In the genomic region with DNA sequence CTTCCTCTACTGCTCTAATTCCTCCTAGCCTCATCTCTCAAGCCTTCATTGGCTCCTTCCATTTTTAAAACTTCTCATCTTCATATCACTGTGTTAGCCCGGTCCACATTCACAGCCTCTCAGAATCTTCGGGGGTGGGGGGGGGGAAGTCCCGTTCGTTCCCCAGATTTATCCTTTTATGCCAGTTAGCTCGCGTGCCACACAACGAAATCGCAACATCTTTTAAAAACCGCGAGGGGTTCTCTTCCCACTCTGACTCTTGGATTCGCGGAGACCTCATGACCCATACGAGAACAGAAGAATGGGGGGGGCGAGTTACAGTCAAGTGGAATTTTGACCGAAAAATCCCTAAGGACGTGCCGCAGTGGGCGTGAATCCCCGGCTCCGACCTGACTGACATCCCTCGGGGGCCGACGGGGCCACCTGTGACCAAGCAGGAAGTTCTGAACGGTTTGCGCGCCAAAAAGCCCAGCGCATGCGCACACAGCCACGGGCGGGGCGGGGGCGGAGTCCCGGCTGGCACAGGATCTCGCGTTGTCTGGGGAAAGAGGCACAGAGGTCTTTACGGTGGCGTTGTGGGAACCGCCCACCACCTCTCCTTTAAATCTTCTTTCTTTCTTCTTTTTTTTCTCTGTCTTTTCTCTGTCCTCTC, we compare ENCODE assay signal across 8 mouse cellular contexts. TPM values are rescaled to one million over a fixed set of nuclear protein-coding genes. Genes with fewer than 3 reads are reported as not detected.
DNase-seq lines count a peak whose midpoint lies in the region; ATAC-seq lines count a peak whose summit lies in the region.

No protein-coding gene starts in this region.

- peak overlapping the region; percentile 64 to 65 for H3K4me3 ChIP-seq in heart, embryonic 14.5 days (ENCODE audit: control insufficient read depth in 1 of 2, insufficient read depth in 1 of 2, low read depth in 1 of 2, low read length in 2 of 2)
- peak overlapping the region; percentile 80 for H3K4me3 ChIP-seq in liver, embryonic 12.5 days

- peaks cover 4 to 7% of the 10 kb centered on the region in 2 experiments for H3K4me1 ChIP-seq in heart, embryonic 14.5 days (ENCODE audit: control insufficient read depth in 2 of 2, insufficient read depth in 2 of 2, low read length in 2 of 2)
- H3K4me1 ChIP-seq in liver, embryonic 12.5 days: peaks cover 28% of the 10 kb centered on the region

- peak overlapping the region; percentile 91 for H3K9ac ChIP-seq in heart, embryonic 14.5 days (ENCODE audit: low read length)
- peak overlapping the region; percentile 91 for H3K9ac ChIP-seq in liver, embryonic 12.5 days

- peak; percentile 97 to 98 for DNase-seq in CD8-positive naive resting alpha-beta T cell, adult 2 months (ENCODE audit: low read depth in 2 of 2, low spot score in 2 of 2)
- peak; percentile 93 for DNase-seq in c-Kit-negative CD71-positive TER-119-positive erythroid progenitor cells, embryonic 14.5 days (ENCODE audit: low read depth, low spot score)
- DNase-seq in fibroblast of lung, adult 2 months (ENCODE audit: low read depth): peak; percentile 83
- peak; percentile 97 for DNase-seq in kidney, postnatal 14 days
- peak; percentile 99 for DNase-seq in naive thymus-derived CD4-positive, alpha-beta T cell, adult 2 months (ENCODE audit: low read depth)
- peak; percentile 98 for DNase-seq in splenic B cell, adult 2 months (ENCODE audit: low read depth, low spot score)

- peak overlapping the region; percentile 100 for H3K27ac ChIP-seq in heart, embryonic 14.5 days (replicated peaks in 1 of 2; ENCODE audit: control insufficient read depth in 1 of 2, insufficient read depth in 1 of 2, low read depth in 2 of 2, low read length in 2 of 2)
- H3K27ac ChIP-seq in liver, embryonic 12.5 days: peak overlapping the region; percentile 100

- ATAC-seq in heart, embryonic 14.5 days (ENCODE audit: insufficient number of reproducible peaks, insufficient read depth, low FRiP score, low read depth): peak; percentile 91
- peak; percentile 91 for ATAC-seq in liver, embryonic 12.5 days

- no peaks in the 10 kb centered on the region for H3K27me3 ChIP-seq in heart, embryonic 14.5 days (ENCODE audit: control insufficient read depth, insufficient read depth, low read length)
- no peaks in the 10 kb centered on the region for H3K27me3 ChIP-seq in liver, embryonic 12.5 days (replicated peaks)
- no peaks in the 10 kb centered on the region for H3K27me3 ChIP-seq in splenic B cell, adult 2 months (ENCODE audit: control insufficient read depth, insufficient read depth, low read length, poor library complexity, severe bottlenecking)

- H3K4me2 ChIP-seq in heart, embryonic 14.5 days (ENCODE audit: low read length): peak overlapping the region; percentile 87
- H3K4me2 ChIP-seq in liver, embryonic 12.5 days: peak overlapping the region; percentile 91

- no peaks in the 10 kb centered on the region for H3K36me3 ChIP-seq in heart, embryonic 14.5 days (ENCODE audit: control insufficient read depth, insufficient read depth, low read length)
- H3K36me3 ChIP-seq in liver, embryonic 12.5 days: no peaks in the 10 kb centered on the region
- no peaks in the 10 kb centered on the region for H3K36me3 ChIP-seq in splenic B cell, adult 2 months (ENCODE audit: control insufficient read depth, insufficient read depth, low read length, poor library complexity, severe bottlenecking)

- no peaks in the 10 kb centered on the region for H3K9me3 ChIP-seq in heart, embryonic 14.5 days (ENCODE audit: control insufficient read depth, low read length)
- no peaks in the 10 kb centered on the region for H3K9me3 ChIP-seq in liver, embryonic 12.5 days (replicated peaks)

- WGBS in heart, embryonic 14.5 days: under 1% methylated on average over 38 of the region's 38 CpGs
- WGBS in liver, embryonic 12.5 days (ENCODE audit: insufficient replicate concordance): under 1% methylated on average over 38 of the region's 38 CpGs

RNA-seq across cellular contexts. Expression of a gene that starts 0.8 kb away (rescaled TPM):
- polyA plus RNA-seq in heart, embryonic 14.5 days (2014; fragmentation: Nextera tagmentation; extraction: Ambion mirVana): 9.1 TPM in 2 replicates
- polyA plus RNA-seq in liver, embryonic 12.5 days (2016; fragmentation: Nextera tagmentation; extraction: Ambion mirVana): 7.1 and 8.4 TPM in 2 replicates

RNA-seq across cellular contexts. Expression of a gene that starts 22.6 kb away (rescaled TPM):
- polyA plus RNA-seq in heart, embryonic 14.5 days (2014; fragmentation: Nextera tagmentation; extraction: Ambion mirVana): 16.3 and 21.0 TPM in 2 replicates
- 9.5 and 9.9 TPM in 2 replicates for polyA plus RNA-seq in liver, embryonic 12.5 days (2016; fragmentation: Nextera tagmentation; extraction: Ambion mirVana)

Comparison
In these comparisons a context has a peak if more than half of its experiments do, and no peak if none do; other contexts are left out.
1. Peak in every context shown above with its lines: DNase-seq, ATAC-seq, H3K4me3 ChIP-seq and H3K27ac ChIP-seq.